16 mouse cellular contexts compared by ENCODE assay signal in genomic region chr12:26401254-26401653, GRCm38 (mm10). TPM values are rescaled to one million over a fixed set of nuclear protein-coding genes. Genes with fewer than 3 reads are reported as not detected.
DNase-seq lines count a peak whose midpoint lies in the region; ATAC-seq and TF ChIP-seq lines count a peak whose summit lies in the region.
"Had no signal": no experiment of that assay in that cellular context is flagged by ENCODE, and none has a peak within 500 bp of the region (broad histone marks: within the 10 kb centered on the region; RNA-seq: fewer than 3 reads in every experiment).

No protein-coding gene starts in this region.

- ATAC-seq in liver, embryonic 11.5 days (replicated peaks; ENCODE audit: low FRiP score), result no peak
- no peak for ATAC-seq in liver, embryonic 15.5 days (ENCODE audit: insufficient read depth)
- no peak for ATAC-seq in megakaryocyte progenitor cell, adult 5-6 weeks (replicated peaks; ENCODE audit: poor library complexity)
- ATAC-seq: midbrain, embryonic 13.5 days had no signal

- TF ChIP-seq CTCF in gastrocnemius, adult 2 months (IDR thresholded peaks at IDR 0.05), result no peak
- TF ChIP-seq CTCF in liver, adult 2 months (IDR thresholded peaks at IDR 0.05; ENCODE audit: low read depth, low read length), result no peak

- H3K9me3 ChIP-seq in liver, embryonic 11.5 days (ENCODE audit: control insufficient read depth, low read length), result no peaks in the 10 kb centered on the region
- no peaks in the 10 kb centered on the region for H3K9me3 ChIP-seq in liver, embryonic 15.5 days (replicated peaks)
- H3K9me3 ChIP-seq: liver, embryonic 13.5 days; midbrain, embryonic 13.5 days; neural tube, embryonic 15.5 days had no signal

- no peak for DNase-seq in gastrocnemius, adult 2 months
- no peak for DNase-seq in gastrocnemius, postnatal 14 days
- DNase-seq in liver, adult 2 months (ENCODE audit: extremely low read depth, low read depth, low spot score), result no peak
- DNase-seq in liver, embryonic 11.5 days (ENCODE audit: low spot score), result no peak
- DNase-seq in T-cell, adult 2 months (ENCODE audit: low spot score), result peak; percentile 9
- no peak for DNase-seq in right cerebral cortex, postnatal 10 days (ENCODE audit: low spot score in 2 of 2)
- DNase-seq: adrenal gland, postnatal 10 days; cerebellum, adult 11-12 months; heart, adult 11 months; layer of hippocampus, postnatal 36 days; liver, embryonic 13.5 days; right cerebral cortex, postnatal 25 days had no signal

- intact Hi-C loops in gastrocnemius, adult 2 months (cut with DNase I), result loop anchor here (5.0 kb wide), 1 partner anchor 39 kb away; no protein-coding TSS in a partner anchor
- intact Hi-C loops in gastrocnemius, postnatal 14 days (cut with DNase I; ENCODE audit: low total_unique reads), result no loop called here

- no peak for TF ChIP-seq POLR2A in liver, adult 2 months (IDR thresholded peaks at IDR 0.05; ENCODE audit: extremely low read depth, insufficient read depth, low read length)

- H3K27ac ChIP-seq in gastrocnemius, adult 2 months, result peak overlapping the region; percentile 64
- peak overlapping the region; percentile 56 for H3K27ac ChIP-seq in liver, adult 2 months (replicated peaks; ENCODE audit: insufficient read depth, low read depth, low read length)
- no peak overlapping the region for H3K27ac ChIP-seq in liver, embryonic 11.5 days (ENCODE audit: low read depth, low read length)
- 0 out of 2 replicates have a peak overlapping the region, but pooled peaks have one; percentile 26 for H3K27ac ChIP-seq in liver, embryonic 15.5 days (replicated peaks)
- H3K27ac ChIP-seq: liver, embryonic 13.5 days; midbrain, embryonic 13.5 days; neural tube, embryonic 15.5 days had no signal

- no peaks in the 10 kb centered on the region for H3K27me3 ChIP-seq in liver, adult 2 months (ENCODE audit: control insufficient read depth, insufficient read depth, low read length)
- H3K27me3 ChIP-seq in liver, embryonic 11.5 days (replicated peaks; ENCODE audit: control insufficient read depth, insufficient read depth, low read length), result no peaks in the 10 kb centered on the region
- H3K27me3 ChIP-seq in liver, embryonic 15.5 days, result no peaks in the 10 kb centered on the region
- H3K27me3 ChIP-seq: liver, embryonic 13.5 days; midbrain, embryonic 13.5 days; neural tube, embryonic 15.5 days had no signal

- no peak overlapping the region for H3K4me2 ChIP-seq in liver, embryonic 11.5 days
- no peak overlapping the region for H3K4me2 ChIP-seq in liver, embryonic 15.5 days
- H3K4me2 ChIP-seq: liver, embryonic 13.5 days; midbrain, embryonic 13.5 days; neural tube, embryonic 15.5 days had no signal

- H3K79me2 ChIP-seq in liver, adult 2 months (ENCODE audit: control insufficient read depth, insufficient read depth, low read length), result peaks cover 3% of the 10 kb centered on the region; the same call in 1 of the 2 replicates

- 78% methylated on average over 1 of the region's 1 CpGs for WGBS in liver, adult 2 months
- 71% methylated on average over 1 of the region's 1 CpGs for WGBS in liver, embryonic 11.5 days
- WGBS in liver, embryonic 15.5 days (ENCODE audit: insufficient replicate concordance), result 44% methylated on average over 1 of the region's 1 CpGs

- peaks cover 20% of the 10 kb centered on the region for H3K4me1 ChIP-seq in liver, adult 2 months (ENCODE audit: control insufficient read depth, insufficient read depth, low read length)
- H3K4me1 ChIP-seq in liver, embryonic 11.5 days (replicated peaks; ENCODE audit: control insufficient read depth, insufficient read depth, low read length), result peaks cover 12% of the 10 kb centered on the region
- H3K4me1 ChIP-seq in liver, embryonic 15.5 days (replicated peaks), result peaks cover 14% of the 10 kb centered on the region

- no peak overlapping the region for H3K9ac ChIP-seq in liver, adult 2 months (ENCODE audit: low read depth, low read length)
- H3K9ac ChIP-seq in liver, embryonic 11.5 days (ENCODE audit: low read depth, low read length), result no peak overlapping the region
- H3K9ac ChIP-seq in liver, embryonic 15.5 days, result no peak overlapping the region
- H3K9ac ChIP-seq: liver, embryonic 13.5 days; midbrain, embryonic 13.5 days; neural tube, embryonic 15.5 days had no signal

- no peak overlapping the region for H3K4me3 ChIP-seq in gastrocnemius, adult 2 months
- no peak overlapping the region for H3K4me3 ChIP-seq in liver, adult 2 months (ENCODE audit: insufficient read depth, low read depth, low read length)
- no peak overlapping the region for H3K4me3 ChIP-seq in liver, embryonic 11.5 days (ENCODE audit: low read depth, low read length)
- H3K4me3 ChIP-seq in liver, embryonic 15.5 days (replicated peaks), result no peak overlapping the region
- H3K4me3 ChIP-seq: liver, embryonic 13.5 days; midbrain, embryonic 13.5 days; neural tube, embryonic 15.5 days had no signal

- H3K36me3 ChIP-seq in liver, adult 2 months (ENCODE audit: control insufficient read depth, insufficient read depth, low read length), result no peaks in the 10 kb centered on the region
- no peaks in the 10 kb centered on the region for H3K36me3 ChIP-seq in liver, embryonic 11.5 days (ENCODE audit: control insufficient read depth, insufficient read depth, low read length)
- H3K36me3 ChIP-seq in liver, embryonic 15.5 days (replicated peaks), result no peaks in the 10 kb centered on the region
- H3K36me3 ChIP-seq: liver, embryonic 13.5 days had no signal

RNA-seq across cellular contexts. Expression of gene Rnf144a, which starts 13.8 kb away (rescaled TPM):
- 1 to 10 TPM; 3.3 to 4.6 TPM for total RNA-seq in gastrocnemius, adult 2 months (2021)
- total RNA-seq in gastrocnemius, postnatal 14 days (2021), result 10 to 100 TPM; 18.7 to 22.9 TPM
- total RNA-seq in liver, adult 2 months (2014; rRNA removed), result 2.0 and 3.3 TPM in 2 replicates
- 2.3 and 2.8 TPM in 2 replicates for polyA plus RNA-seq in liver, adult 2 months (2012; rRNA removed)
- 5.9 and 7.4 TPM in 2 replicates for polyA plus RNA-seq in liver, embryonic 11.5 days (2014; fragmentation: Nextera tagmentation; extraction: Ambion mirVana)
- polyA plus RNA-seq in liver, embryonic 15.5 days (2015; fragmentation: Nextera tagmentation; extraction: Ambion mirVana), result 2.6 and 3.6 TPM in 2 replicates
- total RNA-seq in megakaryocyte progenitor cell, adult 5-6 weeks (2015), result 17.4 and 19.1 TPM in 2 replicates
- 15.1 and 16.8 TPM in 2 replicates for total RNA-seq in megakaryocyte progenitor cell, adult 5-6 weeks (2017)

RNA-seq across cellular contexts. Expression of gene Rsad2, which starts 55.0 kb away (rescaled TPM):
- under 1 TPM; 0.46 to 0.53 TPM for total RNA-seq in gastrocnemius, adult 2 months (2021)
- total RNA-seq in gastrocnemius, postnatal 14 days (2021), result 1 to 10 TPM; 1.4 to 1.5 TPM
- 6.2 and 7.1 TPM in 2 replicates for total RNA-seq in liver, adult 2 months (2014; rRNA removed)
- 2.0 and 3.6 TPM in 2 replicates for polyA plus RNA-seq in liver, adult 2 months (2012; rRNA removed)
- 0.44 and 1.6 TPM in 2 replicates for polyA plus RNA-seq in liver, embryonic 11.5 days (2014; fragmentation: Nextera tagmentation; extraction: Ambion mirVana)
- polyA plus RNA-seq in liver, embryonic 15.5 days (2015; fragmentation: Nextera tagmentation; extraction: Ambion mirVana), result 9.2 and 9.6 TPM in 2 replicates
- total RNA-seq in megakaryocyte progenitor cell, adult 5-6 weeks (2015), result 0.96 and 1.3 TPM in 2 replicates
- total RNA-seq in megakaryocyte progenitor cell, adult 5-6 weeks (2017), result 0.87 and 1.0 TPM in 2 replicates
